Mouse (Mus musculus): Measurements from ENCODE around the gene Ankle2.

Gene Ankle2

DNA sequence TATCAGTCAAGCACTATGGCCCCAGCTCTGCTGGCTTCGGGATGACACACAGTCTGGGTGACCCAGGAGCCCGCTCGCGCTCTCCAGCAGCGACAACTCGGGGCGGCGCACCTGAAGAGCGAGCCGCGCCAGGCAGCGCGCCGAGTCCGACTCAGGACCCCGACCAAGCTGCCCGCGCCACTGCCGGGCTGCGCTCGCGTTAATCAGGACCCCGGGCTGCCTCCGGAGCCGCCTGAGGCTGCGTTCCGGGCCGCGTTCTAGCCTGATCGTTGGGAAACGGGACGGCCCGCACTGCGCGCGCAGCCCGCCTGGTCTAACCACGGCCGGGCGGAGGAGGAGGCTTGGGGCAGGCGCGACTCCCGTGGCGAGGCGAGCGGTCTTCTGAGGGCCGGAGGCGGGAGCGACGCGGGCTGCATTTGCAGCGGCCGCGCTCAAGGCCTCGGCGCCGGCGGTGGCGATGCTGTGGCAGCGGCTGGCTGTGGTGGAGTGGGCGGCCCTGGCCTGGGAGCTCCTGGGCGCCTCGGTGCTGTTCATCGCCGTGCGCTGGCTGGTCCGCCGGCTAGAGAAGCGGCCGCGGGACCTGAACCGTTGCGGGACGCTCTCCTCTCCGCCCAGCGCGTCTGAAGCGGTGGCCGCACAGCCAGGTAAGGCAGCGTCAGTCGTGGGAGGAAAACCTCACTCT lies at the start of gene Ankle2:
TSS of gene Ankle2 (plus strand) at position 225 of the 682 bp plus-strand sequence.
- DNase-seq, result peak; percentile 95

DNA sequence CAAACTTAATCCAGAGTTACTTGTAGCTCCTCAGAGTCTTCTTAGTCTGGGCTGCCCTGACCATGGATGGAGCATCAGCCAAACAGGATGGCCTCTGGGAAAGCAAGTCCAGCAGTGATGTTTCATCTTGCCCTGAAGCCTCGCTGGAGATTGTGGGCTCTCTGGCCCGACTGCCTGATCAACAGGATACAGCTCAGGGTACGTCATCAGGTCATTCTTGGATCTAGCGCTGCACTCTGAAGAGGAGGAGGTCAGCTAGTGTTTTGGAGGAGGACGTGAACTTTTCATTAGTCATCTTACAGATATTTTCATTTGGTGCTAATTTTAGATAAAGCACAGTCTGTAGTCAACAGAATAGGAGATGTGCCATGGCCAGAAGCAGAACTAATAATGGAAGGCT lies 49.1 kb upstream of the Ankle2 start:
- no peak for DNase-seq

DNA sequence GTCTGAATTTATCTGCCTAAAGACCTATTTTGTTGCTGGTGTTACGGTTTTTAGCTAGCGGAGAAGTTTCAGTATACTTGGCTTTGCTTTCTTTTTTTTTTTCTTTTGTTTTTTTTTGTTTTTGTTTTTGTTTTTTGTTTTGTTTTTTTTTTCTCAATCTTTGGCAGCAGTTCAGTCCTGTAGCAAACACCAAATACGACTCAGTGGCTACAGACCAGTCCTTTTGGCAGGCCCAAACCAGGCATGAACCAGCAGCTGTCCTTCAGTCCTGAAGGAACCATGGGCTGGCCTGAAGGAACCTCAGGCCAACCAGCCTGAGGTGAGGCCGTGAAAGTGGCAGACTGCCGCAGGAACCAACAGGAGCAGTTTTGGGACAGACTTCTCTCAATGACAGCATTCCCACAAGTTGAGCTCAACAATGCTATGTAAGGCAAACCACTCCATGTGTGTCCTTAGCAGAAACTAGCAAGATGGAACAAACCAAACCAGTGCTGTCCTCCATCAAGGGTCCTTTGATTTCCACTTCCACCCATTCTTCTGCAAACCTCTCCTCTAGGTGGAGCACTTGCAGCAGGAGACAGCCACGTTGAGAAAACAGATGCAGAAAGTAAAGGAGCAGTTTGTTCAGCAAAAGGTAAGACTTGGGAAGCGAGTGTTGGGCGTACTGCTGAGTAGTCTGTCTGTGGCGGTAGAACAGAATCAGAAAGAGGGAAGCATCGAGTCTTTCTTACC lies 27.5 kb upstream of the Ankle2 start:
- no peak for DNase-seq

DNA sequence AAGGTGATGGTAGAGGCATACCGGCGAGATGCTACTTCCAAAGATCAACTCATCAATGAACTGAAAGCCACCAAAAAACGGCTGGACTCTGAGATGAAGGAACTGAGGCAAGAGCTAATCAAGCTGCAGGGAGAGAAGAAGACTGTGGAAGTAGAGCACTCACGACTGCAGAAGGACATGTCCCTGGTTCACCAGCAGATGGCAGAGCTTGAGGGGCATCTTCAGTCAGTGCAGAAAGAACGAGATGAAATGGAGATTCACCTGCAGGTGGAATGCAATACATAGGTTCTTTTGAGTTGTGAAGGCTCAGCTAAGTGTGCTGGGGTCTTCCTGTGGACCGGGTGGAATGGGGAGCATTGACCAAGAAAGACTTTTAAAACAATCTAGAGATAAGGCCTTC lies 26.0 kb upstream of the Ankle2 start:
- DNase-seq, result no peak

DNA sequence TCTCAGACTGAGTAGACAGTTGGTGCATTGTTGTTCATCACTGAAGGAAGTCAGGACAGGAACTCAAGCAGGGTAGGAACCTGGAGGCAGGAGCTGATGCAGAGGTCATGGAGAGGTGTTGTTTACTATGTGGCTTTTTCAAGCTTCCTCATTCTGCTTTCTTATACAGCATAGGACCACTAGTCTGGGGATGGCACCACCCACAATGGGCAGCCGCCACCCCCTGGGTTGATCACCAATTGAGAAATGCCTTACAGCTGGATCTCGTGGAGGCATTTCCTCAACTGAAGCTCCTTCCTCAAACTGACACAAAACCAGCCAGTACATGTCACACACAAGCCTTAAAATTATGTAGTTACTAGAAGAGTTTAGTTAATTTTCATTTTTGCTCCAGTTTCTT lies 19.5 kb upstream of the Ankle2 start:
- DNase-seq, result peak; percentile 6

DNA sequence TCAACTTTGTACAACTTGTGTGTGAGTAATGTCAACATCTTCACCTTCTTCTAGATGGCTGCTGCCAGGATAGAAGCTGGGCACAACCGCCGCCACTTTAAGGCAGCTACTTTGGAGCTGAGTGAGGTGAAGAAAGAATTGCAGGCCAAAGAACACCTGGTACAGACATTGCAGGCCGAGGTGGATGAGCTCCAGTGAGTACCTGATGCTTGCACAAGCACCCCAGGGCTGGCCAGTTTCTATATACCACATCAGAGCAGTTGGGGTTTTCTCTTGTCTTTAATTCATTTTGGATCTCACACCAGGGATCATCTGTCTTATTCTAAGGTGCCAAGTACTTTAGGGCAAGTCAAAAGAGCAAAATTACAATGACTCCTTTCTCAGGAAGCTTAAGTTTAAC lies 14.0 kb upstream of the Ankle2 start:
- DNase-seq, result no peak

DNA sequence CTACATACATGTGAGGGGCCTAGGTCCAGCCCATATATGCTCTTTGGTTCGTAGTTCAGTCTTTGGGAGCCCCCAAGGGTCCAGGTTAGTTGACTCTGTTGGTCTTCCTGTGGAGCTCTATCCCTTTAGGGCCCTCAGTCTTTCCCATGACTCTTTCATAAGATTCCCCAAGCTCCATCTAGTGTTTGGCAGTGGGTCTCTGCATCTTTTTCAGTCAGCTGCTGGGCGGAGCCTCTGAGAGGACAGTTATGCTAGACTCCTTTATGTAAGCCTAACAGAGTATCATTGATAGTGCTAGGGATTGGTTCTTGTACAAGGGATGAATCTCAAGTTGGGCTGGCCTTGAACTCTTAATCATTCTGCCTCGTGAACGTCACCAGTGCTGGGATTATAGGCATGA lies 10.5 kb upstream of the Ankle2 start:
- DNase-seq, result no peak

DNA sequence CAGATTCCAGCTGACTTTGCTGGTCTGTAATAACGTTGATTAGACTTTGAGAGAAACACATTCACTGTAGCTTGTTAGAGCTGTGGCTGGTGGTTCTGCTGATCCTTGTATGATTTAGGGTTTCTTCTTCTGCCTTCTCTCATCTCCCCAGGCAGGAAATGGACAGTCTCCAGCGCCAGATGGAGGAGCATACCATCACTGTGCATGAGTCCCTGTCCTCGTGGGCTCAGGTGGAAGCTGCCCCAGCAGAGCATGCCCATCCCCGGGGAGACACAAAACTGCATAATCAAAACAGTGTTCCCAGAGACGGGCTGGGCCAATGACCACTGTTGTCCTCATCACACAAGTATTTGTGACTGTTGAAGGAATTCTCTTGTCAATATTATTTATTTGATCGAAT lies 8.0 kb upstream of the Ankle2 start:
- DNase-seq, result no peak

DNA sequence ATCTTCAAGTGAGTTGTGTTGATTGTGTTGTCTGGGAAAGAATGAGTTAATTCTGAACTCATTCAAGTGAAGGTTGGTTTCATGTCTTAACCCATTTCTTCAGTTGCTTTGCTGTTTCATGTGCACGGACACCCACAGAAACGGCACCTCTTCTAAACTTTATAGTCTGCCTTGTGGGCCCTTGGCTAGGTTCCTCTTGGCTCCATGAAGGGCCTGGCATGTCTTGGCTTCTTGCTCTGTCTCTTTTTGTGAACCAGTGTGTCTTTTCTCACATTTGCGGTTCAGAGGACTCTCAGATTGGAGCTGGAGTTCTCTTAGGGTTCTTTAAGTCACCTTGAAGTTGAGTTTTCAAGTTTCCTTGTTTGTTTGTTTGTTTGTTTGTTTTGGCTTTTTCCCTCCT lies 5.7 kb upstream of the Ankle2 start:
- DNase-seq, result no peak

DNA sequence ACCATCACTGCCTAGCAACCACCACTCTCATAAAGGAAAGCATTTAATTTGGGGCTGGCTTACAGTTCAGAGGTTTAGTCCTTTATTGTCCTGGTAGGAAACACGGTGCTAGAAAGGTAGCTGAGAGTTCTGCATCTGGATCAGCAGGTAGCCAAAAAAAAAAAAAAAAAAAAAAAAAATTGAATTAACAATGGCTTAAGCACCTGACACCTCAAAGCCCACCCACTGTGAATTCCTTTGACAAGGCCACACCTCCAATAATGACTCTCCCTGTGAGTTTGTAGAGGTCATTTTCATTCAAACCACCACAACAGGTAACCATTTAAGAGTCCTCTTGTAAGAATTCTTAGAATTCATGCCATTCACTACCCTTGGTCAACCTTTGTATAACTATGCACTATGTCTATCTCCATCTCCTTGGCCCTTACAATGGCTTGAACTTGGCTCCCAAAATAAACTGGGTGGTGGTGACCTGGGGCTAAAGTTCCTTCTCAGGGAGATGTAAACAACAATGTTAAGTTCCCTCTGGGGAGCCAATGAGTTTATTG lies 3.4 kb upstream of the Ankle2 start:
- no peak for DNase-seq

DNA sequence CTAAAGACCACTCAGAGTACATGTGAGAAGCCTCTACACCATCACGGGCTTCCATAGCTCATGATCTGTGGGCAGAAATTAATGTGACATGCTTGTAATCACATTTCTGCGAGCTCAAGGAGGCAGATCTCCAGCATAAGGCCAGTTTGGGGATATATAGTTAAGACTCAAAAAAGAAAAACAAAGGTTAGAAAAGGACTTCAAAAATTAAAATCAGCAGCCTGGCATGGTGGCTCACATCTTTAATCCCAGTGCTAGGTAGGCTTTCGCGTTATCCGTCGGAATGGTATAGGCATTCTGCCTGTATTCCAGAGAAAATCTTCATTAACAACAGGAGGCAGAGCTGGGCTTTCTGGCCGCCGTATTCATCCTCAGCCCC lies 414 bp upstream of the Ankle2 start:
- DNase-seq, result peak; percentile 2

DNA sequence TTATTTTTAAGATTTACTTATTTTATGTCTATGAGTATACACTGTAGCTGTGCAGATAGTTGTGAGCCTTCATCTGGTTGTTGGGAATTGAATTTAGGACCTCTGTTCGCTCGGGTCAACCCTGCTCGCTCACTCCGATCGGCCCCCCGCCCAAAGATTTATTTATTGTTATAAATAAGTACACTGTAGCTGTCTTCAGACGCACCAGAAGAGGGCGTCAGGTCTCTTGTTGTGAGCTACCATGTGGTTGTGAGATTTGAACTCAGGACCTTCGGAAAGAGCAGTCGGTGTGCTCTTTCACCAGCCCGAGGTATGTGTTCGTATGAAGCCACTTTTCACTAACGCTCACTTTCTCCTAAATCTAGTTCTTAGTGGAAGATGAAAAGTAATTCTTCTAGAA lies 834 bp downstream of the Ankle2 start:
- peak; percentile 29 for DNase-seq

DNA sequence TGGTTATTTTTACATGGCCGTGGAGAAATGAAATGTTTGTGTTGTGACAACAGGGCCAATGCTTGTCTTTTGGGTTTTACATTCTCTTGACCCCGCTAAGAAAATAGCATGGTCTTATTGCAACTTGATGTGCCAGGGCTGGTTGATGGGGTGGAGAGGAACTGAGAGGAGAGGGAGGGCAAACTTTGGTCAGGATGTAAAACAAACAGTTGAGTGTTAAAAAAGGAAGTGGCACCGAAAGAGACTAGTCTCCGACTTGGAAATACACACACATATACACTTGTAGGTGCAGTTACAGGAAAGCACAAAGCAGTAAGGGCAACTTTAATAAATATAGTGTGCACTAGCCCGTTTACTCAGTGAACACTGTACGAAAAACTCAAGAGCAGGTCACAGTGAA lies 1.5 kb downstream of the Ankle2 start:
- DNase-seq, result no peak

DNA sequence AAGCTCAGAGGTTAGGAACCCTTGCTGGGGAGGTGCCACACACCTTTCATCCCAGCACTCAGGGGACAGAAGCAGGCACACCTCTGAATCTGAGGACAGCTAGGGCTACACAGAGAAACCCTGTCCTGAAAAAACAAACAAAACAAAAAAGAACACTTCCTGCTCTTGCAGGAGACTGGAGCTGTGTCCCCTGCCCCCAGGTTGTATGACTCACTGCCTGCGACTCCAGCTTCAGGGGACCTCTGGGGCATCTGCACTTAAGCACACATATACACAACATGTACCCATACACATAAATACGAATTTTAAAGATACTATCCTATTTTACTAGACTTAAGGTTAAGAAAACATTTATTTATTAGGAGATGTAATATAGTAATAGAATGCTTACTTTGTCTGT lies 13.3 kb downstream of the Ankle2 start:
- no peak for DNase-seq

DNA sequence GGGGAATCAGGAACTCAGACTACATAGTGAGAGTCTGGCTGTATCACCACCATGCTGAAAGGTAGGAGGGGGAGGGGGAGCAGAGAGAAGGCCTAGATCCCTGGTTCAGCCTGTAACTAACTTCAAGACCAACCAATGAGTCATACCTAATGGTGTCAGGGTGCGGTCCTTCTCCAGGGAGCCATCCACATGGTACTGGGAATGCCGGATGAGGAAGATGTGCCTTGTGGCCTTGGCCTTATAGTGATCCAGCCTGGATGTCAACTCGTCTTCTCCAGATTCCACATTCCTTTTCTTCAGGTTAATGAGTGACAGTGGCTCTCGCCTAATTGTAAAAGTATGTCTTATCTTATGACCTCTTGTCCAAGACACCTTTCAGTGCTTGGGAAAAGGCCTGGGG lies 36.1 kb downstream of the Ankle2 start:
- DNase-seq, result no peak

DNA sequence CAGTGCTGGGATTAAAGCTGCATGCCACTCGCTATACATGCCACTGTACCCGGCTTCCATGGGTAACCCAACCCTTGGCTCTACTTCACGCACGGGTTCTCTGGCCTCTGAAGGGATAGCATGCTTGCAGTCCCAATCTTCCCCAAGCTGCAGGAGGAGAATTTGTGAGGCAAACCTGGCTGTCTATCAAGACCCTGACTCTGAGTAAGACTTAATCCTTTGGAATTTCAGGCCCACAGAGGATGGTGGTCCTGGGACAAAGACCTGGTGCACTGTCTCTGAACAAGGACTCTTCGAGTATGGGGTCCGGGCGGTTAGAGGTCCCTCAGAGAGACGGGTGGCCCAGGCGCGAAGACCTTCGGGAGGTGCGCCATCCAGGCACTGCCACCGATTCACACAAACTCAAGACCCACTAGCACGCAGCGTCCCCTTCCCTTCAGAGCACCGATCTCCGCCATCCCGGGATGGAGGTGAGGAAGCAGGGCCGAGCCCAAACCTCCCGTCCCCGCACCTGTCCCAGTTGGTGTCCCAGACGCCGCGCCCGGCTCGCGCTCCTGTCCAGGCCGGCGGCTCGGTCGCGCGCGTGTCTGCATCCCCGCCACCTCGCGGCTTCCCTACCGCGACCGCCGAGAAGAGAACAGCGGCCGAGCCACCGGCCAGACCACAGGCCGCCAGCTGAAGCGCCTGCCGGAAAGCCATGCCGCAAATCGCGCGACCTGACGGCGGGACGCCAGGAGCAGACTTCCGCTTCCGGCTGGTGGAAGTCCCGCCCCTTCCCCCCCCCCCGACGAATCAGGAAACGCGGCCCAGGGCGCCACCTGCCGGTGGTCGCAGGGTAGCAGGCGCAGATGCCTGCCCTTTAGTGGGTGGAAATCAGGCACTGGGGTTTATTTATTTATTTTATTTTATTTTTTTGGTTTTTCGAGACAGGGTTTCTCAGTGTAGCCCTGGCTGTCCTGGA lies 38.6 kb downstream of the Ankle2 start, which contains the start of gene Pgam5:
TSS of gene Pgam5 (minus strand) at position 773 of the 961 bp plus-strand sequence.
- peak; percentile 94 for DNase-seq

DNA sequence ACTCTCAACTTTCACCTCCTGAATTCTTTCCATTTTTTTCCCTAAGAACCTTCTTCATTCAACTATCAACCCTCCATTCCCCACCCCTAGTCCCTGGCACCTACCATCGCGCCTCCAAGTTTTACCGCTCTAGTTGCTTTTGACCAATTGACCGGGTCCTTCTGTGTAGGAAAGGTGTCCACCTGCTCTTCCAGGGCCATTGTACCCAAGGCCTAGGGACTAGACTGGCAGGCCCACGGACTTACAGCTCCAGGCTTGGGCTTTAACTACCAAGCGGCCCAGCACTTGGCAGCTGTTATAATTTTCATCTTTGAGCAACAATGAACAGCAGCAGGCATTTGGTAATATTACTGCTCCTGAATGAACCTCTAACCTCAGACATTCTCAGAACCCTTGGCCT lies 39.4 kb downstream of the Ankle2 start:
- no peak for DNase-seq

DNA sequence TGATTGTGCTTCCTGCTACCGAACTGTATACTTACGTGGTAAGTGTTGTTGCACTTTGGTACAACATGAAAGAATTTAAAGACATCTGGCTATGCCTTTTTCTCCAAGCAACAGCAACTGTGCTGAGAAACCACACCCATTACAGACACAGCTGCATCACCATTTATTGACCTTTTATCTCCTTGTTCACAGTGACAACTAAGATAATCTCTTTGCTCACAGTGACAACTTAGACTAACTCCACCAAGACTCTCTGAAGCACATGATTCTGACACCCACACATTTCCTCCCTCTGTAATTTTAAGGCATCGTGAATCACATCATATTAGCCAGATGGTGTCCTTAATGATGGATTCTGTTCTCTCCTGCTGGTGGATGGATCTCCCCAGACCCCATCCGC lies 43.3 kb downstream of the Ankle2 start:
- DNase-seq, result no peak

DNA sequence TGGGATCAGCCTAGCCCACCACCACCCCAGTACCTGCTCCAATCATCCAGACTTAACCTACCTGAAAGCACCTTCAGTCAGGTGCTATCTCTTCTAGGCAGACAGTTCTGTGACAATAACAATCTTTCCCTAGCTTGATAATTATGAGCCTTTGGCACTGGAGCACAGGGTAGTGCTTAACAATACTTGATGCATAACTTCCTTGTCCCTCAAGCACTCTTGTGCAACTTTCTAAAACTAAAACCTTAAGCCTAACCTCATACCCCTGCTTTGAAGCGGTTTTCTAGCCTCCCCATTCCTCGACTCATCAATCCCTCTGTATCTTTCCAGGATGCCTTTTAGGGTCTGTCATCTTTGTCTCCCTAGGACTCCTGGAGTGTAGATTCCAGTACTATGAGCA lies 44.0 kb downstream of the Ankle2 start:
- DNase-seq, result no peak

DNA sequence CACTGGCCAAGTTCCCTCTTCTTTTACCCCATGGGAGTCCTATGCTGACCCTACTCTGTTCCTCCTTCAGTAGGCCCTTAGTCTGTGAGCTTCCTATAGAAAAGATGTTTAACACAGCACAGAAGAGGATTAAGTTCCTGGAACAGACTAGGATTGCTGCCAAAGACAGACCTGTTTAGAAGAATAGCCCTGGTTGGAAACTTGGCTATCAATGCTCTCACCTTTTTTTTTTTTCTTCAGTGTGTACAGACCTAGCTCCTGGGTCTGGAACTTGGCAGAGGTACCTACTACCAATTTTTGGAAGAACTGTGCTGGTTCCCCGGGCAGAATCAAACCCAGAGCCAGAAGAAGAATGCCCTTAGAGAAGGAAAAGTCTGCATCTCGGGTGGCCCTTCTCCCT lies 45.6 kb downstream of the Ankle2 start:
- no peak for DNase-seq

DNA sequence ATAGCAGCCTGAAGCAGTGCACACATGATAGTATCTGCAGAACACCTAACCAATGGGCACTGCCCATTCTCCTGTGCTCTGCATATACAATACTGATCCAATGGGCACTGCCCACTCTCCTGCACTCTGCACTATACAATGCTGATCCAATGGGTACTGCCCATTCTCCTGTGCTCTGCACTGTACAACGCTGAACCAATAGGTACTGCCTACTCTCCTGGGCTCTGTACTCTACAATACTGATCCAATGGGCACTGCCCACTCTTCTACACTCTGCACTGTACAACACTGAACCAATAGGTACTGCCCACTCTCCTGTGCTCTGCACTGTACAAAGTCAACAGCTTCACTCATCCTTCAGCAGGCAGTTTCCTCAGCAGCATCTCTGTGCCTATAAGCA lies 46.1 kb downstream of the Ankle2 start:
- no peak for DNase-seq

DNA sequence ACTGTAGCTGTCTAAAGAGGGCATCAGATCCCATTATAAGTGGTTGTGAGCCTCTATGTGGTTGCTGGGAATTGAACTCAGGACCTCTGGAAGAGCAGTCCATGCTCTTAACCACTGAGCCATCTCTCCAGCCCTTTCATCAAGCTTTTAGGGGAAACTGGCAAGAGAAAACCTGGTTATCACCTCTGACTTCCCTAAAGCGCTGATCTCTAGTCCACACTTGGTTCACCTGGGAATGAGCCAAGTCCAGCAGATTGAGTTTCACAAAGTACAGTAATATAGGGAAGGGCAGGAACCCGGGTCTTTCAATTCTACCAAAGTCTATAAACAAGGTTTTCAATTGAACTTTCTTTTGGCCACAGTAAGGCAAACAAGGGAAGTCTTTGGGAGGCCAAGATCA lies 51.2 kb downstream of the Ankle2 start:
- DNase-seq, result no peak

DNA sequence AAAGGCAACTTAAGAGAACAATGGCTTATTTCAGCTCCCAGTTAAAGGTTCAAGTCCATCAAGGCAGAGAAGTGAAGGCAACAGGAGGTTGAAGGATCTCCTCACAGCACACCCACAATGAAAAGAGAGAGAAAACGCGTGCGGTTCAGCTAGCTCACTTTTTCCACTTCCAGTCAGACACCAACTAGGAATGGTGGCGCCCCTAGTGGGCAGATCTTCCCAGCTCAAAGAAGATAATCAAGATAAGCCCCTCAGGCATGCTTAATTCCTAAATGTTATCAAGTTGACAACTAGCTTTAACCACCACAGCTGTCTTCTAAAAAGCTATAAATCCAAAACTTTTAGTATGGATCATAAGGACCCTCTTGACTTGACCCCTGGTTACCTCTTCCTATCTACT lies 53.7 kb downstream of the Ankle2 start:
- DNase-seq, result peak; percentile 88

All from liver (tissue).